Comparison of ENCODE assay signal across 14 mouse cellular contexts in the genomic region with DNA sequence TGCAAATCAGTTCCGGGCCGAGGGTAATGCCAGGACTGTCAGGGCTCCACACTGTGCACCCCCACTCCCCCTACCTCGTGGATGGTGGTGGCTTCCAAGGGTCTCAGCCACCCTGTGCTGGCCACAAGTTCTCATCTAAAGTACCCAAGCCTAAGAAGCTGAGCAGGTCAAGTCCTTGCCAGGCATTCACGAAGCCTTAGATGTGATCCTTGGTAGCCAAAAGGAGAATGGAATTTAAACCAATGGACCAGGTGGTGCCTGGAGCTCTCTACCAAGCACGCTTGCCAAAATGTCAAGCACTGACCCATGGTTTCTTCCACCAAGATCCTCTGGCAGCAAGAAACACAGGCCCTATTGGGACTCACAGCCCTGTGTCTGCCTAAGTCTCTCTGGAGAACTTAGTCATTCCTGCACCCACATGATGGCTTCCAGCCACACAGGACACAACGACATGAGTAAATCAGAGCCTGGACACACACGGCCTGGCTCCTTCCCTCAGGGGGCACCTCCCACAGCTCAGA. TPM values are rescaled to one million over a fixed set of nuclear protein-coding genes. Genes with fewer than 3 reads are reported as not detected.
DNase-seq lines count a peak whose midpoint lies in the region; ATAC-seq lines count a peak whose summit lies in the region.
"Had no signal": no experiment of that assay in that cellular context is flagged by ENCODE, and none has a peak within 500 bp of the region (broad histone marks: within the 10 kb centered on the region; RNA-seq: fewer than 3 reads in every experiment).

No protein-coding gene starts in this region.

- peak; percentile 52 to 76 for DNase-seq in kidney, adult 8-10 months
- peak; percentile 40 for DNase-seq in 3T3-L1 (ENCODE audit: low read depth, low spot score)
- peak; percentile 92 for DNase-seq in brain, adult 2 months (ENCODE audit: low read depth, low spot score)
- DNase-seq in cerebellum, postnatal 14 days: peak; percentile 66 to 82
- no peak for DNase-seq in spleen, postnatal 36 days (ENCODE audit: low spot score in 2 of 2)
- no peak for DNase-seq in thymus, postnatal 25 days
- DNase-seq in left cerebral cortex, adult 9 months (ENCODE audit: low spot score in 2 of 2): no peak
- DNase-seq: heart, adult 2 months; liver had no signal

- no peaks in the 10 kb centered on the region for H3K9me3 ChIP-seq in kidney, embryonic 15.5 days (replicated peaks)
- H3K9me3 ChIP-seq: forebrain, embryonic 12.5 days; hindbrain, embryonic 13.5 days; lung, embryonic 15.5 days had no signal

- no peak overlapping the region for H3K27ac ChIP-seq in kidney, embryonic 15.5 days
- H3K27ac ChIP-seq: forebrain, embryonic 12.5 days; heart, adult 2 months; hindbrain, embryonic 13.5 days; lung, embryonic 15.5 days had no signal

- no peak overlapping the region for H3K9ac ChIP-seq in kidney, embryonic 15.5 days
- H3K9ac ChIP-seq: forebrain, embryonic 12.5 days; hindbrain, embryonic 13.5 days; lung, embryonic 15.5 days had no signal

- H3K4me1 ChIP-seq in kidney, embryonic 15.5 days: peaks cover 40% of the 10 kb centered on the region
- H3K4me1 ChIP-seq: forebrain, embryonic 12.5 days had no signal

- WGBS in kidney, embryonic 15.5 days: 78% methylated on average over 7 of the region's 7 CpGs

- H3K4me2 ChIP-seq in kidney, embryonic 15.5 days: no peak overlapping the region
- H3K4me2 ChIP-seq: forebrain, embryonic 12.5 days; hindbrain, embryonic 13.5 days; lung, embryonic 15.5 days had no signal

- ATAC-seq in kidney, embryonic 15.5 days (replicated peaks; ENCODE audit: low FRiP score): no peak
- ATAC-seq: intestine, embryonic 16.5 days had no signal

- H3K4me3 ChIP-seq in kidney, embryonic 15.5 days (replicated peaks): no peak overlapping the region
- H3K4me3 ChIP-seq: forebrain, embryonic 12.5 days; heart, adult 2 months; hindbrain, embryonic 13.5 days; lung, embryonic 15.5 days had no signal

- H3K36me3 ChIP-seq in kidney, embryonic 15.5 days: no peaks in the 10 kb centered on the region
- H3K36me3 ChIP-seq: forebrain, embryonic 12.5 days; hindbrain, embryonic 13.5 days; lung, embryonic 15.5 days had no signal

- H3K27me3 ChIP-seq in kidney, embryonic 15.5 days: no peaks in the 10 kb centered on the region
- H3K27me3 ChIP-seq: forebrain, embryonic 12.5 days; hindbrain, embryonic 13.5 days; lung, embryonic 15.5 days had no signal

RNA-seq across cellular contexts. Expression of a gene that starts 11.4 kb away (rescaled TPM):
- 6.5 and 7.1 TPM in 2 replicates for polyA plus RNA-seq in kidney, embryonic 15.5 days (2015; fragmentation: Nextera tagmentation; extraction: Ambion mirVana)

Comparison
In these comparisons a context has a peak if more than half of its experiments do, and no peak if none do; other contexts are left out.
1. DNase-seq: peak in kidney, adult 8-10 months (2 of 2), 3T3-L1 (single experiment), brain, adult 2 months (single experiment) and cerebellum, postnatal 14 days (2 of 2); none in spleen, postnatal 36 days (0 of 2), thymus, postnatal 25 days (single experiment) and left cerebral cortex, adult 9 months (0 of 2).